Mouse (Mus musculus): Measurements from ENCODE around the gene Bphl.

Bphl gene

GRCm38 (mm10) chr13:34120536-34120935, 83.1 kb downstream of the Bphl start:
- no peak for DNase-seq (ENCODE audit: low spot score in 2 of 2)
